Mouse (Mus musculus) brain, embryonic 14.5 days (tissue): ENCODE results near the gene Actn1. TPM values are rescaled to one million over a fixed set of nuclear protein-coding genes. Genes with fewer than 3 reads are reported as not detected.

Experiments used
- DNase-seq: peaks from one replicate; pipeline ENCODE4 v3.0.0-alpha.2; 2011; ENCODE audit warnings: low read depth
- CTCF ChIP-seq: fragments of 200-500 bp; IDR thresholded peaks from 2 replicates; pipeline ENCODE4 v1.5.1; 2012; ENCODE audit warnings: inconsistent platforms, mild to moderate bottlenecking, moderate library complexity, borderline replicate concordance; ENCODE audit not compliant: insufficient read depth, insufficient read length; ENCODE audit errors: extremely low read depth
- POLR2A ChIP-seq: fragments of 200-500 bp; IDR thresholded peaks from 2 replicates; pipeline ENCODE4 v1.6.1; 2012; ENCODE audit warnings: mild to moderate bottlenecking, inconsistent platforms, borderline replicate concordance; ENCODE audit not compliant: poor library complexity, insufficient read depth, insufficient read length, severe bottlenecking; ENCODE audit errors: extremely low read depth
- polyA plus RNA-seq: library from polyadenylated mRNA; depleted of rRNA; stranded (reverse); fragments of >200 nt; gene quantifications from 2 replicates; pipeline ENCODE4 v1.2.3, GENCODE M21; 2012

Actn1 gene
- polyA plus RNA-seq, 1 experiment, result 30.5 TPM

DNA sequence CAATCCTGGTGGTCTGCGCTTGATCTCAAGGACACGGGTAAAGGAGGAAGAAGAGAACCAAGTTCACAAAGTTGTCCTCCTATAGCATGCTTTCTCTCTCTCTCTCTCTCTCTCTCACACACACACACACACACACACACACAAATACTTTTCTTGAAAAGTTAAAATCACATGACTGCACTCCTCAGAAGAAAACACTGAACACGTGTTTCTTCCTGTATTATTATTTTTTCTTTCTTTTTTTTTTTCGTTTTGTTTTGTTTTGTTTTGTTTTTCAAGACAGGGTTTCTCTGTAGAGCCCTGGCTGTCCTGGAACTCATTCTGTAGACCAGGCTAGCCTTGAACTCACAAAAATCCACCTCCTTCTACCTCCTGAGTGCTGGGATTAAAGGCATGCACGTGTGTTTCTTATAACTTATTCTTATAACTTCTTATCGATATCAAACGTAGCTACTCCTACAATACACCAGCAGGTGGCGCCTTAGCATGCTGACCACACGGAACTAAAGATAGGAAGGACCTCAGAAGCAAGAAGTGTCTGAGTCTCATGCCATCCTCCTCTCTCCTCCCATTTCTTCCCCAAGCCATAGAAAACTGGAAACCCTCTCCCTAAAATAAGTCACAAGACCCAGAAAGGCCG lies 106.4 kb downstream of the Actn1 start:
- peak; percentile 72 for DNase-seq
- TF ChIP-seq POLR2A, result no peak
- peak; percentile 69; the same call in 1 of the 2 replicates for TF ChIP-seq CTCF

DNA sequence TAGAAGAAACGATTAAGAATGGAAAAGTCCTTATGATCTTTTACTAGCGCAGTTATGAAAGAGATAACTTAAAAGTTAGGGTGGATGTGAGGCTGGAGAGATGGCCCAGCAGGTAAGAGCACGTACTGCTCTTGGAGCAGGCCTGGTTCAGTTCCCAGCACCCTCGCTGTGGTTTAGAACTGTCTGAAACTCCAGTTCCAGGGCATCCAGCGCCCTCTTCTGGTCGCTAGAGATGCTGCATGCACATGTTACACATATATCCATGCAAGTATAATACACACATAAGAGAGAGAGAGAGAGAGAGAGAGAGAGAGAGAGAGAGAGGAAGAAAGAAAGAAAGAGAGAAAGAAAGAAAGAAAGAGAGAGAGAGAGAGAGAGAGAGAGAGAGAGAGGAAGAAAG lies 107.1 kb downstream of the Actn1 start:
- no peak for DNase-seq
- TF ChIP-seq POLR2A, result no peak
- no peak for TF ChIP-seq CTCF

DNA sequence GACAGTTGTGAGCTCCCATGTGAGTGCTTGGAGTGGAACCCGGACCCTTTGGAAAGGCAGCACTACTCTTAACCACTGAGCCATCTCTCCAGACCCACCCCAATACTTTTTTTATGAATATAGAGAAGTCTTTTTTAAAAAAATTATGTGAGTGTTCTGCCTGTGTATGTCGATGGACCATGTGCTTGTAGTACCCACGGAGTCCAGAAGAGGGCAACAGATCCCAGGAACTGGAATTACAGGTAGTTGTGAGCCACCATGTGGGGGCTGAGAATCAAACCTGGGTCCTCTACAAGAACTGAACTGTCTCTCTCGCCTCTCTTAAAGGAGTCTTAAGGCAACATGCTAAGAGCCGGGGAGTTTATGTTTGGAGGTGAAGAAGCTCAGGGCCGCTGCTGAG lies 108.3 kb downstream of the Actn1 start:
- TF ChIP-seq CTCF, result peak; percentile 26; the same call in 1 of the 2 replicates
- TF ChIP-seq POLR2A, result no peak
- DNase-seq, result no peak

DNA sequence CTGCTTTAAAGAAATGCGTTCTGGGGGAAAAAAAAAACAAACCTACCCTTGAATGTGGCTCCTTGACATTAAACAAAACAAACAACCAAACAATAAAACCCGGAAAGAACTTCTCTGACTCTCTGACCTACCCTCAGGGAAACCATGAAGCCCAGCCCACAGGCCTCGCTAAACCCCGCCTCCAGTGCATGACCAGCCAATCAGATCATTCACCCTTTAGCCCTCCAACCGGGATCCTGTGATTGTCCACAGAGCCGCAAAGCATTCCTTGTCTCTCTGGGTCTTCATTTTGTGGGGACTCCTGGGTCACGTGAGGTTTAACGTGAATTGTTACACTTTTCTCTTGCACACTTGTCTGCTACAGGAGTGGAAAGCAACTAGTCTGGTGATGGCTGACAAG lies 109.5 kb downstream of the Actn1 start:
- no peak for TF ChIP-seq POLR2A
- TF ChIP-seq CTCF, result no peak
- peak; percentile 24 for DNase-seq

DNA sequence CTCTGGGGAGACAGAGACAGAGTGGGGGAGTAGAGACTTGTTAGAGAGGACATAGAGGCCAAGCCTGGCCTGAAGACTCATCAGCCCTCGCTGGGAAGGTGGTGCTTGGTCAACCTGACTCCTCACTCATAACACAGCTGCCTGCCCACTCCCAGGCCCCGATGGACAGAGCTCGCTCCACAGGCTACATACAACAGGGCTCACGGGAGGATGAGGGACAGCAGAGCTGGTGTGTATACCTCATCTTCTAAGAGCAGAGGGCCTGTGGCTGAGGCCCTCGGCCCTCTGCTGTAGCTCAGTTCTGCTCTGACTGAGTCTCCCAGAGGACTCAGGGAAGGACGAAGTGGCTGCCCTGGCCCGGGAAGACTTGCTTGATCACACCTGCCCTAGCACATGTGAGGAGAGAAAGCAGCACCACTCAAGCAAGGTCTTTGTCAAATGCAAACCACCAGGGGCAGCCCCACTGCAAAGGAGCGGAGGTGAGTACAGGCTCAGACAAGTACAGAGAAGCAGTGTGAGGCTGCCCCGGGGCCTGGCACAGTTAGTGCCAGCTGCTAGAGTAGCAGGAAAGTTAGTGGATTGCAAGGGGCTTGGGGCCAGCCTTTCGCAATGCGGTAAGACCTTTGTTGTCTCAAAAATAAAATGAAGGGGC lies 112.5 kb downstream of the Actn1 start:
- TF ChIP-seq CTCF (no peak), POLR2A (no peak)
- DNase-seq, result no peak

DNA sequence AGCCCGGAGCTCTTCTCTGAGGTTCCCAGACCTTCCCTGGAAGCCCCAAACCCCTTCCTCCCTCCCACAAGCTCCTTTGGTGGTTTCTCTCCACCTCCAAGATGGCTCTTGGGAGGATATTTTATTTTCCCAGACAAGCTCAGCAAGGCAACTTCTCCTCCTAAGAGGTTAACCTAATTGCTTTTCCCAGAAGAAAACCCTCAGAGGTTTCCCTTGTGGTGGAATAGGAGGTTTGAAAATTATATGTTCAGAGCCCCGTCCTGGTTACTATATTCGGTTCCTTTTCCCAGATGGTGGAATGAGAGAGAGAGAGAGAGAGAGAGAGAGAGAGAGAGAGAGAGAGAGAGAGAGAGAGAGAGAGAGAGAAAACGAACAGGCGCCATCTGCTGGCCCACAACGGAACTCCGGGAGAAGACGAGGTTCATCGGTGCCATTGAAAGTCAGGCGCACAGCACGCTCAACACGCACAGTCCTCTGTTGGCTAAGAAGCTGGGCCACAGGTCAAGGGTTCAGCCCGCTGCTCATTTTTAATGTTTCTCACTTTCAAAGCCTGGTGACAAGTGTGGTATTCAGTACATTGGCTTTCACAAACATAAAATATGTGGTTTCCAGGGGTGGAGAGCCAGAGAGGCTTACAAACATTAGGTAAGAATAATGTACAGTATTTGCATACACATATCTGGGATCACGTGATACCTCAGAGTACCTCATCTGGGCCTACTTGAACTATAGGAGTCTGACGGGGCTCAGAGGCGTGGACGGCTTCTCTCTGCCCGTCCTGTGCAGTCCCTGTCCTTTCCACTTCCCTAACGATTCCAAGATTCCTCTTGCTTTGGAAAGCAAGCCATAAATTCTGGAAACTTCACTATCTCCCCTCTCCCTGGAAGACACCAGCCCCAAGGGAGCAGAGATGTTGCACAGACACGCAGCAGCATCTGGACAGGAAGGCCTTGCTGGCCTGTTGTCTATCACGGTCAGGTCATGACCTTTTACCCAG lies 113.6 kb downstream of the Actn1 start:
- TF ChIP-seq POLR2A (no peak), CTCF (peak; percentile 83)
- DNase-seq, result peak; percentile 83

DNA sequence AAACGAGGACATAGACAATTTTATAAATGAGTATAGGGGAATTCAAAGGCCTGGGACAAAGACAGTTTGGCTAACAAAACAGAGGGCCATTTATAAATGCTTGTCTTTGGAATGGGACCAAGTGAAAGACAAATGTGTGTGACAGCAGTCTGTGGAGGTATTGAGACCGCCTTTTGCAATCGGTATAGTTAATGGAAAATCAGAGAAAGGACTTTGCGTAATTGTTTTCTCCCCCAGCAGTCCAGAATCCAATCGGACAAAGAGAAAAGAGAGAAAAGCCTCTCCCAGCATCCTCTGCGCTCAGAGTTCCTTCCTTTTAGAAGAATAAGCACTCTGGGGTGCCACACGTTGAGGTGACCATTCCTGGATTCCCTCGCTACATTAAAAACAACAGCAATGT lies 114.8 kb downstream of the Actn1 start:
- peak; percentile 83 for DNase-seq
- TF ChIP-seq CTCF (no peak), POLR2A (no peak)

DNA sequence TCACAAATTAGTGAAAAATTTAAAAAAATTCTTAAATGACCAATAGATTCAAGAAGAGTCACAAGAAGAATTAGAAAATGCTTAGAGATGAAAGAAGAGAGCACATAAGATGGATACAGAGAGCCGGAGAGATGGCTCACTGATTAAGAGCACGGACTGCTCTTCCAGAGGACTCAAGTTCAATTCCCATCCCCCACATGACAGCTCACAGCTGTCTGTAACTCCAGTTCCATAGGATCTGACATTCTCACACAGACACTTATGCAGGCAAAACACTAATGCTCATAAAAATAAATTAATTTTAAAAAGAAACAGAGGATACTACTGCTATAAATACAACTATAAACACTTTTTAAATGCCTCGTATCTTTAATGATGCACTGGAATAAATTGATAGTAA lies 115.3 kb downstream of the Actn1 start:
- no peak for TF ChIP-seq POLR2A
- no peak for TF ChIP-seq CTCF
- DNase-seq, result peak; percentile 24

DNA sequence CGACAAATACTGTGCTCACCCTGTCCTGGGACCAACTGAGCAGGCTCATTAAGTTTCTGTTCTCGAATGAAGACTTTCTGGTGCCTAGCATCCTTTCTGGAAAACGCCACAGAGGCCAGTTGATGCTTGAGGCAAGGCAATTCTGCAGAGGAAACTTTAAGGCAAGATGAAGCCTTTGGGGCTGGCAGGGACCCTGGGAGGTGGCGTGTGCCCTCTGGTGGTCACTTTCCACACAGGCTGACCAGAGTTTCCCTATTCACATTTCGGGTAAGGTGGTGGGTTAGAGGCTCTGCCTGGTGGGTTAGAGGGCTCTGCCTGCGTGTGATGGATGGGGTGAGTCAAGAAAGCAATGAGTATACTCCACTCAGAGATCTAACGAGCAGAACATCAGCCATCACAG lies 118.7 kb downstream of the Actn1 start:
- TF ChIP-seq CTCF, result peak; percentile 89
- TF ChIP-seq POLR2A, result no peak
- peak; percentile 77 for DNase-seq

DNA sequence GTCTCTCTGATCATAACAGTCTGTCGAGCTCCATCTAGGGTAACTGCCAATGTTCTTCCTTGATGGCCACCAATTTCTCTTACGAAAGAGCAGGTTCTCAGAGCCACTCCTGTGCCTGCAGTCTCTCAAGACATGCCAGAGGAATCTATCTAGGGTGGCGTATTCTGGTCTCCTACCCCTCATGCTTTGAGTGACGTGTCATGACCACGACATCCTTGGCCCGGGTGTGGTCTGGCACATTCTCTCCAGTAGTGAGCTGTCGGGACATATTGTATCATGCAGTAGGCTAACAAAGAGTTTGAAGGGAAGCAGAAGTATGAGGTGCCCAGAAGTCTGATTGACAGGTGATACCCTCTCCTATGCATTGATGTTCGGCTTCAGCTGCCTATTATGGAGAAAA lies 119.2 kb downstream of the Actn1 start:
- DNase-seq, result no peak
- TF ChIP-seq POLR2A (no peak), CTCF (no peak)

DNA sequence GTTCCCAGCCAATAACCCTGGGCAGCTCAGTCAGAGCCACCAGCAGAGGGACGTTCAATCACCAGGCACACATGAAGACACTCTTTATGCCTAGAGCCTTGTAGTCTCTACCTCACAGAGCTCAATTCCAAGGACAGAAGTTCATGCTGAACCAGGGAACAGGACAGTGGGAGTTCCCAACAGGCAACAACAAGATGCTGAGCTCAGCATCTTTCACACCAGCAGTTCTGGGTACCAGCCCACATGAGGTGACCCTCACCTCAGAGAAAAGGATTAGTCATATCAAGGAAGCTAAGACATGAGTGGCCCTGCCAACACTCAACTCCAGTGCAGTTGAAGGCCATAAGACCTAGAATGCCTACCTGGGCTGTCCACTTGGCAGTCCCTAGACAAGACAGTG lies 122.4 kb downstream of the Actn1 start:
- no peak for TF ChIP-seq POLR2A
- no peak for TF ChIP-seq CTCF
- DNase-seq, result no peak
